Mouse (Mus musculus): ENCODE measurements around the gene Bricd5.

DNA sequence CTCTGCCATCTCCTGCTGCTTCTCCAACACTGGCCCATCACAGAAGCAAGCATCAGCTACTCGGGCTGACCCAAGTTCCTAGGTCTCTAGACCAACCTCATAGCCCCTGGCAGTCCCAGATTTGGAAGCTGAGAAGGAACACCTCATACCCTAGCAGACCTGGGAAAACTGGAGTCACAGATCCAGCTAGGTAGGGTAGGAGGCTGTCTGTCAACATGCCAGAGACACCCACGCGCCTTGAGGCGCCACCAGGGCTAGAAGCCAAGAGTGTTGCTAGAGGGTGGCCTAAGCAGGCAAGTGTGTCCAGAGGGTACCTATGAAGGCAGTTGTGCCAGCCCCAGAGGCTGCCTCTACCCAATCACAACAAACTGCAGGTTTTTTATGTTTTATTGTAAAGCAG, 30.3 kb upstream of the Bricd5 start:
- no peak for TF ChIP-seq E2F4 (IDR thresholded peaks at IDR 0.05; ENCODE audit: insufficient replicate concordance, low read depth, low read length)
- no peak for TF ChIP-seq ELF1 (IDR thresholded peaks at IDR 0.05; ENCODE audit: low read depth, low read length)
- no peak for TF ChIP-seq MAFK (IDR thresholded peaks at IDR 0.05; ENCODE audit: insufficient replicate concordance, low read length)
- TF ChIP-seq EP300 (IDR thresholded peaks at IDR 0.05; ENCODE audit: low read length) = no peak
- TF ChIP-seq POLR2A (IDR thresholded peaks at IDR 0.05; ENCODE audit: low read depth, low read length) = no peak
- no peak for TF ChIP-seq CHD2 (IDR thresholded peaks at IDR 0.05; ENCODE audit: low read length)
- TF ChIP-seq CTCF (conservative IDR thresholded peaks at IDR 0.05 in 1 of 2, IDR thresholded peaks at IDR 0.05 in 1 of 2; ENCODE audit: low read depth in 2 of 2, low read length in 2 of 2) = no peak
- no peak for TF ChIP-seq JUND (conservative IDR thresholded peaks at IDR 0.05; ENCODE audit: low read depth, low read length)
- TF ChIP-seq ZMIZ1 (IDR thresholded peaks at IDR 0.05; ENCODE audit: low read depth, low read length) = no peak
- TF ChIP-seq MEF2A (IDR thresholded peaks at IDR 0.05; ENCODE audit: borderline replicate concordance, low read depth, low read length) = no peak
- TF ChIP-seq TBP (conservative IDR thresholded peaks at IDR 0.05; ENCODE audit: low read depth, low read length) = no peak
- no peak for TF ChIP-seq NRF1 (IDR thresholded peaks at IDR 0.05; ENCODE audit: low read depth, low read length)
- no peak for TF ChIP-seq HCFC1 (IDR thresholded peaks at IDR 0.05; ENCODE audit: low read depth, low read length)
